Mouse (Mus musculus) midbrain, embryonic 14.5 days (tissue): ENCODE measurements at regions not wholly inside any gene's neighbourhood (a gene's known extent, or its start where the extent isn't known, plus 50 kb on each side); places are given as distances from the start of the nearest gene placed in this dataset.
A peak's percentile ranks its signal among the peaks of the same experiment; 100 is the strongest.

ENCODE experiments used
- ATAC-seq: fragments of 200-750 bp; cut with Nextera tagmentation; 2 replicates; pipeline ENCODE4 v1.8.0; 2017; ENCODE audit warnings: moderate number of reproducible peaks, moderate library complexity; ENCODE audit not compliant: low FRiP score, low TSS enrichment
- DNase-seq: peaks from one replicate; pipeline ENCODE4 v3.0.0-alpha.2; 2015
- H3K27ac ChIP-seq: fragments of 300-500 bp; sonication (generic); replicated peaks from 2 replicates; pipeline ENCODE4 v1.5.1; 2014; ENCODE audit warnings: mild to moderate bottlenecking, low read depth, low read length, moderate library complexity
- H3K27me3 ChIP-seq: fragments of 300-500 bp; sonication (generic); 2 replicates; pipeline ENCODE4 v1.6.1; 2014; ENCODE audit warnings: low read length, control low read depth, mixed read lengths; ENCODE audit not compliant: control insufficient read depth, insufficient read depth
- H3K36me3 ChIP-seq: fragments of 300-500 bp; sonication (generic); 2 replicates; pipeline ENCODE4 v1.6.1; 2014; ENCODE audit warnings: low read length, control low read depth; ENCODE audit not compliant: control insufficient read depth, insufficient read depth
- H3K4me1 ChIP-seq: fragments of 300-500 bp; sonication (generic); 2 replicates; pipeline ENCODE4 v1.6.1; 2014; ENCODE audit warnings: mild to moderate bottlenecking, antibody characterized with exemption, low read length, control low read depth; ENCODE audit not compliant: control insufficient read depth, insufficient read depth
- H3K4me2 ChIP-seq: fragments of 300-500 bp; sonication (generic); 2 replicates; pipeline ENCODE4 v1.6.1; 2014; ENCODE audit warnings: mild to moderate bottlenecking, low read length, moderate library complexity
- H3K4me3 ChIP-seq: fragments of 300-500 bp; sonication (generic); replicated peaks from 2 replicates; pipeline ENCODE4 v1.5.1; 2014; ENCODE audit warnings: low read depth, low read length
- H3K9ac ChIP-seq: fragments of 300-500 bp; sonication (generic); replicated peaks from 2 replicates; pipeline ENCODE4 v1.6.1; 2014; ENCODE audit warnings: mild to moderate bottlenecking, low read length, moderate library complexity
- H3K9me3 ChIP-seq: fragments of 300-500 bp; sonication (generic); 2 replicates; pipeline ENCODE4 v1.6.1; 2016; ENCODE audit warnings: low read length, control low read depth, mixed read lengths; ENCODE audit not compliant: control insufficient read depth
- WGBS: fragments of 180-500 bp; shearing (Covaris S2); extraction: QIAGEN DNeasy Blood & Tissue Kit; methylation state at CpG from one replicate; pipeline ENCODE4 v1.1.7; 2014; 5-methylcytosine and 5-hydroxymethylcytosine counted together

DNA sequence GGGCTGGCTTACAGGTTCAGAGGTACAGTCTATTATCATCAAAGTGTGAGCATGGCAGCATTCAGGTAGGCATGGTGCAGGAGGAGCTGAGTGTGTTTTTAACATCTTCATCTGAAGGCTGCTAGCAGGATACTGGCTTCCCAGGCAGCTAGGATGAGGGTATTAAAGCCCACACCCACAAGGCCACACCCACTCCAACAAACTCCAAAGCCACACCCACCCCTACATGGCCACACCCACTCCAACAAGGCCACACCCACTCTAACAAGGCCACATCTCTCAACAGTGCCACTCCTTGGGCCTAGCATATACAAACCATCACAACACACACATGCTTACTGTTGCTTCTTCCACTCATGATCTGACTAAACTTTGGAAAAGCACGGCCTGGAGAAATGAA, 172.5 kb downstream of the Msrb3 start:
- H3K27ac ChIP-seq, result no peak overlapping the region
- DNase-seq (no peak), ATAC-seq (no peak)
- peaks cover 28% of the 10 kb centered on the region for H3K27me3 ChIP-seq
- H3K36me3 ChIP-seq, result no peaks in the 10 kb centered on the region
- H3K4me1 ChIP-seq, result peaks cover 10% of the 10 kb centered on the region
- H3K9me3 ChIP-seq, result no peaks in the 10 kb centered on the region
- WGBS, result 100% methylated on average over 1 of the region's 1 CpGs
- H3K4me2 ChIP-seq, result no peak overlapping the region
- no peak overlapping the region for H3K9ac ChIP-seq
- no peak overlapping the region for H3K4me3 ChIP-seq

DNA sequence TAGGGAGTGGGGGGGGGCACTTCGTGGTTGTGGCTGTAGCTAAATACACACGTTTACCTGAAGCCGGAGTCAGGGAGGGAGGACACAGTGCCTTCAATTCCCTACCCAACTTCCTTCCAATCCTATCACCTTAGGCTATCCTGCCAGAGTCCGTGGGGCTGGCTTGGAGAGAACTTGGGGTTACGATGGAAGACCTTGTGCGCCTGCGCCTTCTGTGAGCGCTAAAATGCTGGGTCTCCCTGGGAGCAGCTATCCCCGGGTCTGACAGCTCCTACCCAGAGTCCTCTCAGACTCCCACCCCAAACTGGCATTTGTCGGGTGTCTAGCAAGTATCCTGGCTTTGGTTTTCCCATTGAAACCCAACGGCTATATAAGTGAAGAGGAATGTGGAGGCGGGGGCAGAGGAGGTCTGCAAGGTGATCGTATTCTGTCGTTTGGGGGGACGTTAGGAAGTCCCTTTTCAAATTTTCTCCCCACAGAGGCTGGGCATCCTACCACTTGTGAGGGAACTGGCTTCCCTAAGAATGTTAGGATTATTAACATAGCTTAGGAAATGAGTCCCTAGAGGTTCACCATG, 176.9 kb downstream of the Msrb3 start:
- peak overlapping the region; percentile 53 for H3K4me2 ChIP-seq
- peak; percentile 58 for DNase-seq
- WGBS, result 2% methylated on average over 15 of the region's 15 CpGs
- no peak overlapping the region for H3K27ac ChIP-seq
- peak overlapping the region; percentile 36; the same call in 1 of the 2 replicates for H3K9ac ChIP-seq
- no peaks in the 10 kb centered on the region for H3K36me3 ChIP-seq
- peaks cover 10% of the 10 kb centered on the region for H3K4me1 ChIP-seq
- H3K4me3 ChIP-seq, result peak overlapping the region; percentile 31
- peaks cover 35% of the 10 kb centered on the region for H3K27me3 ChIP-seq
- no peaks in the 10 kb centered on the region for H3K9me3 ChIP-seq
- ATAC-seq, result no peak

DNA sequence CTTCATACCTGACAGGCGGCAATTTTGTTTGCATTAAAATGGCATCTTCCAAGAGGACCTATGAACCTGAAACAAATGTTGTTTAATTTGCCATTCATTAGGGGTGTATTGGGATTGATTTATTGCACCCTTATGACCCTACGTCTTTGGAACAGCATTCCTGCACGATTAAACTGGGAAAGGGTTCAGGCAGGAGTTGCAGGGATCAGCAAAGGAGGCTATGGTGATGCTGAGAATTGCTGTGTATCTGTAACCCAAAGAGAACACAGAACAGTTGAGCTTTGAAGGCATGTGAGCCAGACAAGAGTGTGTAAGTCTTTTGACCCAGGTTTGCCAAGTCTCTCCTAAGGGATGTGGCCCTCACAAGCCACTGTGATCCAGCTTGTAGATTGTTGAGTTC, 177.9 kb downstream of the Msrb3 start:
- peak; percentile 6 for DNase-seq
- 39% methylated on average over 3 of the region's 3 CpGs for WGBS
- no peaks in the 10 kb centered on the region for H3K36me3 ChIP-seq

DNA sequence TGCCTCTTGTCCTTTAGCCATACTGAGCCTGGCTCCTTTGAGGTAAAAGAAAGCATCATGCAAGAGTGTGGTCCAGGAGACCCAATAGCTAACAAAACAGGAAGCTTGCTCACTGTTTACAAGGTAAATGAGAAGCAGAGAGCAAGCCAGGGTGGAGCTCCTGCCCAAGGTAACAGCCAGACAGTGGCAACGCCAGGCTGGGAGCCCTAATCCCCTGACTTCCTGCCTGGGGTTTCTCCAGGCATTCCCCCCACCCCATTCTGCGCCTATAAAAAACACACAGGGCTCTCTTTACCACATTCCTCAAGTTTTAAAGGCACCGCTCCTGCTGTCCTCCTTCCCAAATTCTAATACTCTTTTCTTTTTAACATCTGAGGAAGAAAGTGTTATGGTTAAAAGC, 178.8 kb downstream of the Msrb3 start:
- DNase-seq, result no peak
- no peak for ATAC-seq
- H3K4me1 ChIP-seq, result peaks cover 10% of the 10 kb centered on the region
- no peak overlapping the region for H3K4me2 ChIP-seq
- H3K36me3 ChIP-seq, result no peaks in the 10 kb centered on the region
- no peak overlapping the region for H3K27ac ChIP-seq
- WGBS, result 22% methylated on average over 3 of the region's 3 CpGs
- H3K9me3 ChIP-seq, result no peaks in the 10 kb centered on the region
- H3K9ac ChIP-seq, result no peak overlapping the region
- H3K4me3 ChIP-seq, result no peak overlapping the region
- peaks cover 35% of the 10 kb centered on the region for H3K27me3 ChIP-seq

More for the DNA sequence above, 177.9 kb downstream of the Msrb3 start:
- Histone ChIP-seq H3K9ac (no peak overlapping the region), H3K27ac (no peak overlapping the region), H3K4me1 (peaks cover 10% of the 10 kb centered on the region), H3K27me3 (peaks cover 35% of the 10 kb centered on the region), H3K4me2 (no peak overlapping the region), H3K9me3 (no peaks in the 10 kb centered on the region), H3K4me3 (no peak overlapping the region)
- no peak for ATAC-seq

DNA sequence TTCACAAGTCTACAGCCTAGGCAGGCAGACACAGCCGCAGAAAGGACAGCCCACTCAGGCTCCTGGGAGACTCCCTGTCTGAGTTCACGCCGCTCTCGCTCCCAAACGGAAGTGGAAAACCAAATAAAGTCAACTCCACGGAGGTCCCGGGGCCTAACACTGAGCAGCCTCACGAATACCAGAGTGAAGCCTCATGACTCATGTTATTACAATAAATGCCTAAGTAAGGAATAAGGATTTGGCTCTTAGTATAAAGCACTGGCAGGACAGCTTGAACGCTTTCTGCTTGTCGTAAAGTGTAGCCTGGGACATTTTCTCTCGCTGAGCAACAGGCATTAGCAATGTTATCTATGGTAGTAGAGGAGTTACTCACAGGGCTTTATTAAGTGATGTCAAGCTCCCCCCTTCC, 181.7 kb downstream of the Msrb3 start:
- Histone ChIP-seq H3K4me3 (no peak overlapping the region), H3K36me3 (no peaks in the 10 kb centered on the region), H3K27ac (no peak overlapping the region), H3K9ac (no peak overlapping the region), H3K4me2 (no peak overlapping the region), H3K27me3 (peaks cover 14% of the 10 kb centered on the region; the same call in 1 of the 2 replicates), H3K9me3 (no peaks in the 10 kb centered on the region), H3K4me1 (peaks cover 6% of the 10 kb centered on the region)
- ATAC-seq (no peak), DNase-seq (no peak)
- 78% methylated on average over 11 of the region's 11 CpGs for WGBS

DNA sequence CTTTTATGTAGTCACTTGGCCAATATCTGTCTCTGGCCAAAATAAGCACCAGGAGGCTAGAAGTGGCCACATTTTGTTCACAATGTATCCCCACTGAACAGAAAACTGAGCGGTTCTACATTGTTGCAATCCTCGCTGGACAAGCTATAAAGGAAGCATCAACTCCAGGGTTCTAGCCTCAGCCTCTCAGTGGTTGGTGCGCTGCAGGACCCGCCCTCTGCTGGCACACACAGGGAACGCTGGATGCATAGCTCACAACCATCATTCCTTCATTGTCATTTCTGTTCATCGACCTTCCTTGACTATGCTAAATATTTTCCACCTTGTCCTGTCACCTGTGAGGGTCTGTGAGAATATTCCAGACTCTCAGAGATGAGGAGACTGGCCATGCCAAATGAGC, 182.5 kb downstream of the Msrb3 start:
- WGBS, result 65% methylated on average over 6 of the region's 6 CpGs
- Histone ChIP-seq H3K27ac (no peak overlapping the region), H3K9ac (no peak overlapping the region), H3K4me3 (no peak overlapping the region), H3K4me2 (no peak overlapping the region), H3K9me3 (no peaks in the 10 kb centered on the region), H3K36me3 (no peaks in the 10 kb centered on the region), H3K27me3 (peaks cover 7% of the 10 kb centered on the region; the same call in 1 of the 2 replicates), H3K4me1 (no peaks in the 10 kb centered on the region)
- DNase-seq (no peak), ATAC-seq (no peak)

DNA sequence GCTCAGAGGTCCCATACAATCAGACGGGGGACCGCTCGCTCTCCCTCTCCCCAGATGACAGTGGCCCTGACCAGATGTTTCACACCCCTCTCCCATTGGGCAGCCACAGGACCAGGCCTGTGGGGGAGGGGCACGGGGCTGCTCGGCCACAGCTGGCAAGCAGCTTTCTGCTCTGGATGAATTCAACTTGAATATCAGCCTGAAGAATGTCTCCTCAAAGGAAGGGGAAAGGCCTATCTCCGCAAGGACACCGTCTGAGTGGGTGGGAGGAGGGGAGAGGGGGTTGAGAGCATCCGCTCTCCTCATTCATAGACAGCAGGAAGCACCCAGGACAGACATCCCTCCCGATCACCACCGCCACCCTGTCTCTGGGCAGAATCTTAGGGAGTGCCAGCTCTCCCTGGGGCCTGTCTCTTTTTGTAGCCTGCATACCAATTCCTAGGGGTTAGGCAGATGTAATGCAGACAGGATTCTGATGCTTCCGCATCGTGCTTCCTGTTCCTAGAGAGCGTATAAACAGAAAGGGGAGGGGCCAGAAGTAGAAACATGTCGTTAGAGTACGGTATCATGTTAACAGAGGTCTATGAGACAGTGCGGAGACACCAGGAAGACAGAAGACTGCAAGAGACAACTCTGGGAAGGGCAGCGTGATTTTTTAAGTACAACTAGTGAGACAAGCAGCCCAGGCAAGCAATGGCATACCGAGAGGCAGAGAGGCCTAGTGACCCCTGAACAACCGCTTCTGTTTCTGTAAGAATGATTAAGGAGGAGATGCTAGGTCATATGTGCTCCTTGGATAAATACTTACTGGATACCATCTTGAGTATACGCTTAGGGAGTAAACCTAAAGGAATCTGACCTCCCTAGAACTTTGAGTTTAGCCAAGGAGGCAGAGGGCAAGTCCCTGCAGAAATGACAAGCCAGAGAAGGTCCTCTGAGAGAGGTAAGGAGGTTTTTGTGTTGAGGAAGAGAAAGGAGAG, 190.8 kb downstream of the Msrb3 start:
- ATAC-seq (no peak), DNase-seq (peak; percentile 36)
- 26% methylated on average over 20 of the region's 20 CpGs for WGBS
- H3K27me3 ChIP-seq, result no peaks in the 10 kb centered on the region
- H3K27ac ChIP-seq, result no peak overlapping the region
- no peaks in the 10 kb centered on the region for H3K9me3 ChIP-seq
- peak overlapping the region; percentile 33 for H3K4me2 ChIP-seq
- no peaks in the 10 kb centered on the region for H3K36me3 ChIP-seq
- no peak overlapping the region for H3K4me3 ChIP-seq
- peaks cover 6% of the 10 kb centered on the region for H3K4me1 ChIP-seq
- peak overlapping the region; percentile 4; the same call in 1 of the 2 replicates for H3K9ac ChIP-seq

DNA sequence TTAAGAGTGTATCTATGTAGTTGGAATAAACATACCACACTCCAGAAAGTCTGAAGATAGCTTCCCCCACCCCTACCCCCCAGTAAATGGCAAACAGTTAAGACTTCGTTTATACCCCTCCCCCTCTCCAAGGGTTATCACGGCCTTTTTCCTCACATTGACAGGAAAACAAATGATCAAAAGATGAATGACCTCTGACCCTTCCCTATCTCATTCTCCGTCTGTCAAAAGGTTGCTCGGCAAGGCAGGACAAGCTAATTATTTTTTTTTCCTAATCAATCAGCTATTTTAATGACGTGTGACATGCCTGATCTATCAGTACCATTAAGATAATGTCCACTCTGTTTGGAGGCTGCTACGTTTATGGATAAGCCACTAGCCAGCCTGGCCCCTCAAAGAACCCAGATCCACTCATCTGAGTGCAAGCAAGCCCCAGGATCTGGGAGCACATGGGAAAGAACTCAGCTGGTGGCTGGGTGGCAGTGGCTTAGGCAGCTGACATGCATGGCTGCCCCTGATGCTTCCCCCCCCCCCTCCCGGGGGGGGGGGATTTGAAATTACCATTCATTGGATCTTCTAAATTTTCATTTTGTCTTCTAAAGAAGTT, 192.1 kb downstream of the Msrb3 start:
- no peaks in the 10 kb centered on the region for H3K36me3 ChIP-seq
- no peaks in the 10 kb centered on the region for H3K9me3 ChIP-seq
- DNase-seq, result peak; percentile 10
- no peak overlapping the region for H3K4me2 ChIP-seq
- ATAC-seq, result no peak
- WGBS, result 11% methylated on average over 7 of the region's 7 CpGs
- no peaks in the 10 kb centered on the region for H3K27me3 ChIP-seq
- H3K4me3 ChIP-seq, result no peak overlapping the region
- H3K4me1 ChIP-seq, result peaks cover 6% of the 10 kb centered on the region
- H3K27ac ChIP-seq, result no peak overlapping the region
- H3K9ac ChIP-seq, result no peak overlapping the region
